Mouse (Mus musculus): Measurements from ENCODE around the gene 1700034J05Rik.

1700034J05Rik gene

DNA sequence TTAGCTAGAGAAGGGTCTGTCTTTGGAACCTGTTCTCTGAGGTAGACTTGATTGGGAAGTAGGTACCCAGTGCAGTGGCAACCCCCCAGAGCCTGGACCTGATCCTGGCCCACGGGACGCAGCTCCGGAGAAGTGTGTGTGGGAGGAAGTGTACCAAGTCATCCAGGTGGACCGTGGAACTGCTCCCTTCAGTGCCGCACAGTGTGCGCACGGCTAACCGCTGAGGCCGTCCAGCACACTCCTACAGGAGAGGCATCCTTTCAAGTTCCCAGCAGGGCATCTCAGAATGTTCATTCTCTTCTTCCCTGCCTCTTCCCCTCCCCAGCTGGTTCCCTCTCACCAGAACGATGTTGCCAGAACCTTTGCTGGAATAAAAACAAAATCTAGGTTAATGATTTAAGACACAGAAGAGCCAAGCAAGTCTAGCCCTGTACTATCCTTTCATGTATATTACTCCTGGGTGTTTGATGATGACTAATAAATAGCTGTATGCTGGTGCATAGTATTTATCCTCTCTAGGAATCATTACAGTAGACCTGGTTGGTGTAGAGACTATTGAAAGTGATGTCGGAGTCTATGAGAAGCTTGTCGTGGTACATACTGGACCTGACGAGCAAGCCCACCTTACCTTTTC is 11.0 kb upstream of the 1700034J05Rik start:
- no peak for DNase-seq (ENCODE audit: inconsistent age in 2 of 2, low spot score in 1 of 2)

DNA sequence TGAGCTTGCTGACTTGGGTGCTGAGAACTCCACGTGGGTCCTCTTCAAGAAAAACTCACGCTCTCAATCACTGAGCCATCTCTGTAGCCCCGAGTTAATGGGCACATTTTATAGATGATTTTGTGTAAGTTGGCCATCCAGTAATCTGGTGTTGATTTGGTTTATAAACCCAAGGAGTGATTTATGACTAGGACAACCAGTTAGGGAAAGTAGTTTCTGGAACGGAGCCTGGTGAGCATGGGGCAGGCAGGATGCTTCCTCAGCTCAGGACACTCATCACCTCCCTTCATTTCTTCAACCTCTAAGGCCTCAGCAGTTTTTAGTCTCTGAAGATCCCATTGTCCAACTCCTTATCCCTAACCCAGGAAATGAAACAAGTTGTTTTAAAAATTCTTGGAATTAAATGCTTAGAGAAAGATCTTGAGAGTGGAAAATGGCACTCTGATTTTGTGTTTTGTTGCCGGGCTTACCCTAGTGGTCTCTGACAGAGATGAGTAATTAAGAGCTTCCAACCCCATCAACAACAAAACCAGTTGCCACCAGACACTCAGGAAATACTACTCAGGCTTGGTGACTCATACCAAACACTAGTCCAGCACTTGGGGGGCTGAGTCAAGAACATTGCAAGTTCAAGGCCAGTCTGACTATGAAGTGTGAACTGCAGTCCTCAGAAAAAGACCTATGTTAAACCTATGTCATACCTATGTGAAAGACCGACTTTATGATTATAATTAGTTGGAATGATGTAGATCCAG is 9.4 kb upstream of the 1700034J05Rik start:
- no peak for DNase-seq (ENCODE audit: inconsistent age in 2 of 2, low spot score in 1 of 2)

DNA sequence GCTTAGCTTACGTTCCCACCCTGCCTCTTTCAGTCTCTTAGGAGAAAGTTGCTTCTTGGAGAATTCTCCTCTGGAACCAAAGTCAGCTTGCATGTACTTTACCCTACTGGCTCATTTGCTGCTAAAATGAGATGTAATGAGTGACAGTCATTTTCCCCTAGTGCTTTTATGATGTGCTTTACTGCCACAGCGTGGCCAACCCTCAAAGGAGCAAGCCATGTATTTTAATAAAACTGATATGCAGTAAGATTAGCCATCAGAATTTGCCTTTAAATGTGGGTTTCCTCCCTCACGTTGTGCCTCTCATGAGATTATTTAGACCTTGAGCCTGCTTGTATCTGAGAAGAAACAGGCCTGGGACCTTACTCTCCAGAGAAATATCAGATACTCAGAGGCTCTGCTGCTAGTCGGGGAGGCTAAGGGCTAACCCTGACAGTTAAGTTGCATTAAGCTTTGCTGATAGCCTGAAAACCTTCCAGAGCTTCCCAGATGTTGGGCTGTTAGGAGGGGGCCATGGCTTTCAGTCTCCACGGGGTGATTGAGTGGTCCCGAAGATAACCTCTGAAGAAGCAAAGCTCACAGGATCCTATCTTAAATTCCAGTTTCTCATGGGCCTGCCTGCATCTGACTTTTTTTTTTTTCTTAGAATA is 7.7 kb upstream of the 1700034J05Rik start:
- peak in 1 of 2 experiments; percentile 58 for DNase-seq (ENCODE audit: inconsistent age in 2 of 2, low spot score in 1 of 2)

DNA sequence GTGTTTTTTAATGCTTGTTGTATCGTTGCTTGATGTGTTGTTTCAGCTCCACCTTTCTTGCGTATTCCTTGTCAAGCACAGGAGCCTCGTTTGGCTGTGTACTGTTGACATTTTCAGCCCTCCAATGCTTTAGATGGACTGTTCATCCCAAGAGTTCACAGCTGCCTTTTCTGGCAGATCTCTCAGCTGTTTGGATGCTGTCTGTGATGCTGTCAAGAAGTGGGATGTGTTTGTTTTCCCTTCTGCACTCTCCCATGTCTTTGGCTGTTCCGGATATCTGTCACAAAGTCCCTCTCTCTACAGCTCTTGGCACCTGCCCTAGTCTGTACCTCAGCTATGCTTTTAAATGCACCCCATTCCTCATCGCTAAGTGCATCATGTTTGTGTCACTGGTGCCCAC is 6.7 kb upstream of the 1700034J05Rik start:
- DNase-seq (ENCODE audit: inconsistent age in 2 of 2, low spot score in 1 of 2) = no peak

DNA sequence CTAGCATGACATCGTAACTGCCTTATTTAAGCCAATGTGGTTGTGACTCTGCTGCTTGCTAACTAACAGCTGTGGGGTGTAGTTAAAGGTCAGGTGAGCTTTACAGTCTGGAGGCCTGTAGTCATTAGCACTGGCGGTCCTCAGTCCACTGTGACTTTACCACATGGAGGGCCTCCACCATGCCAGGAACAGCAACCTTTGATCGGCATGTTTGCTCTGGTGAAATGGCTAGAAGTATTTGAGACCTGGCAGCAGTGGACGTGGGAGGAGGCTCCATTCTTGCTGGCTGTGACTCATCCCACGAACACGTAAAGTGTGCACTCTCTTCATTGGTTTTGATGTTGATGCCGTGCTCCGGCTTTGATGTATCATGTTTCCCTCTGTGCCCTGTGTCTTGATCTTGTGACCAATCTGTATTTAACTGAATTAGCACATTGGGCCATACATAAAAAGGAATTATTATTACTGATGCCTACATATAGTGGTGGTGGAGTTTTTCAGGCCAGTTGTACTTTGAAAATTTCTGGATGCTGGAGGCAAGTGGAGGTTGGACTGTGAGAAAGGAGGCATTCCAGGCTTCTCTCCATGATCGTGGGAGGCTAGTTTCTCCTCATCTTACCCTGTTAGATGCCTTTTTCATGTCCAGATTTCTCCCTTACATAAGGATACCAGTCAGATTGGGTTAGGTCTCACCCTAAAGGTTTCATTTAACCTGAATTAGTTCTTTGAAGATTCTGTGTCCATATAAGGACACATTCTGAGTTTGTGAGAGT is 5.9 kb upstream of the 1700034J05Rik start:
- DNase-seq (ENCODE audit: inconsistent age in 2 of 2, low spot score in 1 of 2) = peak; percentile 54 to 78

DNA sequence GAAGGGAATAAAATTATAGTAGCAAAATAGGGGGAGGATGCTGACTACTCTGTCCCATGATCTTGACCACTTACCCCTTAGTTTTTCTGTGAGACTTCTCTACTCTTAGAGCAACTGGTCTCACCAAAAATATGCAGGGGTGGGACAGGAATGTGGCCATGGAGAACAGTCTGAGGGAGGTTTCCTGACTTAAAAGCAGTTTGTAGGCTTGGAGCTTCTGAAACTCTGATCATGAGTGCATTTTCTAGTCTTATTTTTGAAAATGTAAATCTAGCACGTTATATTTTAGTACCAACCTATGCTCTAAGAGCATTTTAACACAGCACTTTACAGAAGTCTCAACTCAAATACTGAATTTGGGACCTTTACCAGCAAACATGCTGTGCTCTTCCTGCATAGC is 4.5 kb upstream of the 1700034J05Rik start:
- DNase-seq (ENCODE audit: inconsistent age in 2 of 2, low spot score in 1 of 2) = no peak

DNA sequence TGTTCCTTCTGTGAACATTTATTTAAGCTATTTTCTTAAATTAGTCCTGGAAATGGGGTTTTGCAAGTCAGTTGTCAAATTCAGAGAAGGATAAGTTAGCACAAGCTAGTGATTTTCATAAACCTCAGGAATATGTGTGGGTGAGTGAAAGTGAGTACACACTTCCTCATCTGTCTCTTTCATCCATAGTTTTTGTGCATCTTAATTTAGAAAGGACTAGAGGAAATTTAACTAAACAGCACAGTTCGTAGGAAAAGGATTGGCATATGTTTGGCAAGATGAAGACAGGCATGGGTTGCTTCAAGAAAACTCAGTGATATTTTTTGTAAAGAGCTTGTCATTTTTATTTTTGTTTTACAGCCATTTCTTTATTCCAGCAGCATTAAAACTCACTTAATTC is 2.7 kb upstream of the 1700034J05Rik start:
- no peak for DNase-seq (ENCODE audit: inconsistent age in 2 of 2, low spot score in 1 of 2)

DNA sequence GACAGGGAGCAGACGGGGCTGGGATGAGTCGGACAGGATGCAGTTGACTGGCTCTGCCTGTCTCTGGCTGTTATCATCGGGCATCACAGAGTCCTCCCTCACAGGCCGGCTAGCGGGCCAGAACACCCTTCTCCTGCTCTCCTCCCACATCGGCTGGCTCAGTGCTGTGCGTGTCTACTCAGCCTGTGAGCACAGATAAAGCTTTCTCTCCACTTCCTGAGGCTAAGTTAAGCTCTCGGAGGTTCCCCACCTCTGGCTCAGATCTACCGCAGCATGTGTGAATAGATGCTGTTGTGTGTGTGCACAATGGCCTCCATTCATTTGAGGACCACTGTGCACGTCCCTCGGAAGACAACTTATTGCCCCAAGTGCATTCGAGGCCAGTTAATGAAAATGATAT is 1.7 kb upstream of the 1700034J05Rik start:
- DNase-seq (ENCODE audit: inconsistent age in 2 of 2, low spot score in 1 of 2) = peak in 1 of 2 experiments; percentile 44

DNA sequence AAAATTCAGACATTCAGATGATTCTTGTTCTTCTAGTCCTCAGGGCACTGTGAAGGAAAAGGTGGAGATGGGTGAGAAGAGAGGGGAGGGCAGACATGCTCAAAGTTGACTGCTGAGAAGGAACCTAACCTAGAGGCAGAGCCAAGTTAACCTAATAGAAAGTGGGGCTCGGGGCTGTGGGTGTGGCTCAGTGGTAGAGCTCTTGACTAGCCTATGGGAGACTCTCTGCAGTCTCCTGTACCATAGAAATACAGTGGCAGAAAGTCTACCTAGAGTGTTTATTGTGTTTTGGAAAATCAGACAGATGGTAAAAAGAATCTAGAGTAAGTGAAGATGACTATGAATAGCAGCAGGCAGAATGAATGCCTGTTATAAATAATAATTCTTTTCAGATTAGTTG is 1.3 kb upstream of the 1700034J05Rik start:
- no peak for DNase-seq (ENCODE audit: inconsistent age in 2 of 2, low spot score in 1 of 2)

DNA sequence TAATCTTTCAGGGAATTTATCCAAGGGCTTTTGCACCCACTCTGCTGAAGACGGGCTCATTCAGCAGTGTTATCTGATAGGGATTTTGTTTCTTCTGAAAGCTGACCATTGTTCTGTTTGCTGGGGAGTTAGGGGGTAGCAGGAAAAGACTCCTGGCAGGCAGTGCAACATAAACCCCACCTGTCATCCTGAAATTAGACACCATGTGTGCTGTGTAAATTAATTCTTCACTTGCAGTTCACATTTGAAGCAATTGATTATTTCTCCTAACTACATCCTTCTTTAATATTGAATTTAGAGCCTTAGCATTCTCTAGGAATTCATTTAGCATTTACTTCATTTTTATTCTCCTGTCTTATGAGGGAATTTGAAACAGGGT is 3.8 kb downstream of the 1700034J05Rik start:
- no peak for DNase-seq (ENCODE audit: inconsistent age in 2 of 2, low spot score in 1 of 2)

DNA sequence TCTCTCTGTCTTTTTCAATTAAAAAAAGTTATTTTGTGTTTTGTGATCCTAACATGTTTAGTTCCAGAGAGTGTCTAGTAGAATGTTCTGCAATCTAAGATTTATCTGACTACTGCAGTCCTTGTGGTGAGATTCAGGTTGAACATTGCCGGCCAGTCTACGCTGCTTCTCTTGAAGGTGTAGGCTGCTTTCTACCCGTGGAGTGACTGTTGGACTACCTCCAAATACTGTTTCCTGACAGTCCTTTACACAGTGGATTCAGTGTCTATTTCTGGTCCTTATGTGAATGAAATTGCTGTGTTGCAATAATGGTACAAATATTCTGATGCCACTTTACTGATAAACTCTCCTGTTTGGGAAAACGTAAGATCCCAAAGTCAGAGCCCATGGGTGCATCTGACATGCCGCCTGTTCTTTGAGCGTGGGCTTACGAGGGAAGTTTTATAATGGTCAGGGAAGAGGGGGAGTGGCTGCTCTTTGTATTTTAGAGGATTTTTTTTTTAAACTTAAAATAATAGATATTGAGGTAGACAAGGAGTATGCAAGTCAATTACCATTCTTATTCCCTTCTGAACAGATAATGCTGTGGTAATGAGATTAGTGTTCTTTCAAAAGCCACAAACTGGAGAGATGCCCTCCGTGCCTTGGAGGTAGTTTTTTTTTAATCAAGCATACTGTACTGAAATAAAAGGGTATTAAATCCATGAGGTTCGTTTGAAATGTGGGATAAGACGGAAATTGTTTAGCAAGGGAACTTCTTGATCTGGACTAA is 4.4 kb downstream of the 1700034J05Rik start:
- DNase-seq (ENCODE audit: inconsistent age in 2 of 2, low spot score in 1 of 2) = no peak

DNA sequence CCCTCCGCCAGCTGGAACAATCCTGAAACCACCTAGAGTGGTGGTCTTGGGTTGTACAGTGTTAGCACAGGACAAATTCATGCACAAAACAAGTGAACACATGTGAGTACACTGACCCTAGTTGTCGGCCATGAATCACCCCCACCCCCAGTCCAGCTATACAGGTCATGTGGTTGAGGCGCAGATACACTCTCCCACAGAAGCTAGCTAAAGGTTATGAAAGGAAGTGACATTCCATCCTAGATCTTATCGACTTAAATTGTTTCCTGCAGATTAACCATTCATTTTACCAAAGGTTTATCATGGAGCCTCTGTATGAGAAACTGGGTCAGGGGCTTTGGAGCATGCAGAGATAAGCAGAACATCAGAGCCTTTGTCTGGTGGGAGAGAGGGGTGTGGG is 7.0 kb downstream of the 1700034J05Rik start:
- peak in 1 of 2 experiments; percentile 44 for DNase-seq (ENCODE audit: inconsistent age in 2 of 2, low spot score in 1 of 2)

DNA sequence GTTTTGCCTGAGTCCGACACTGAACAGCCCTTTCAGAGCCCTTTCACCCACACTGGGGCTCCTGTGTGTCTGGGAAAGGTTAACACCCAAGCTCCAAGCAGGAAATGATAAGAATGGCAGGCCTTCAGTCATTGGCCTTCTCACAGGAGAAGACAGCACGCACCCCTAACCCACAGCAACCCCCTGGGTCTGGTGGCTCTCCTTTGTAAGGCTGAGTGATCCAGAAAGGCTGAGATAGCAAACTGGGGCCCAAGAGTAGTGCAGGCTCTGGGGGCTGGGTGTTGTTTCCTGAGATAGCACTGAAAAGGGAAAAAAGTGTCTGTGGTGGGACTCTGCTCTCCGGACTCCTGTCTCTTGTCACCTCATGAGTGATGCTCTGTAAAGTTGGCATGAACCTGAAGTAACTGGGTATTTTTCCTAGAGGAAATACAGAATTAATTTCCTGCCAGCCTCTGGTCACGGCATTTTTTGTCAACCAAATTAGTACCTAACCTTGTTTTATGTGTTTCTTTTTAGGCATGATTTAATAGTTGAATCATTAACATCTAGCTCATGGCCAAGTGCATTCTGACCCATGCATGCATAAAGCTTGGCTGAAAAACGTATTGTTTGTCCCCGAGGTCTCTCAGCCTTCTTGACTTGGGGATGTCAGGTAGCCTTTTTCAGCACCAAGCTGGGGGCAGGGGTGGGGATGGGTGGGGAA is 7.7 kb downstream of the 1700034J05Rik start:
- DNase-seq (ENCODE audit: inconsistent age in 2 of 2, low spot score in 1 of 2) = peak in 1 of 2 experiments; percentile 50

DNA sequence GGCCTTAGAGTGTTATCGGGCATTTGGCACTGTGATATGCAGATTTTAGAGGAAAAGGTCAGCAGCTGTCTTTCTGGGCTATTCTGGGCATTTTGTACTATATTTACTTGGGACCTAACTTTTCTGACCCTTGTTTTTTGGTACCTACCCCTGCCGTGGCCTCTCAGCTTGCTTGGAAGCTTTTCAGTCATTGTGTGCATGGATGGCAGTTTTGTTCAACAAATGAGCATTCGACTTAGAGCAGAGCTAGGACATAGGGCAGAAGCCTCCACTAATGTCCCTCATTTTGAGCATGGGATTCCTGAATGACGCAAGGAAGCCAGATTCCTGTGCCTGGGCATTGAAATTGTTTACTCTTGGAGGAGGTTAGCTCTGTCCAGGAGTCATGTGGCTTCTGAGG is 9.4 kb downstream of the 1700034J05Rik start:
- peak in 1 of 2 experiments; percentile 67 for DNase-seq (ENCODE audit: inconsistent age in 2 of 2, low spot score in 1 of 2)

DNA sequence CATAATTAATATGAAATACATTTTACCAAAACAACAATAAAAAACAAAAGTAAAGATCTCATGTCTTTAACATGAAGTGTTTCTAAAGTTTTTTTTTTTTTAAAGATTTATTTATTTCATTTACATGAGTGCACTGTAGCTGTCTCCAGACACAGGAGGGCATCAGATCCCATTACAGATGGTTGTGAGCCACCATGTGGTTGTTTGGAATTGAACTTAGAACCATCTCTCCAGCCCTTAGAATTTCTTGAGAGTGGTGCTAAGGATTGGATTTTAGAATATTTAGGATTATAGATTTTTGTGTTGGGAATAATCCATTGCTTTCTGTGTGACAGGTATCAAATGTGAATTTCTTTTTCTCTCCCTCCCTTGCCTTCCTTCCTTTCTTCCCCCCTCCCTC is 10.2 kb downstream of the 1700034J05Rik start:
- DNase-seq (ENCODE audit: inconsistent age in 2 of 2, low spot score in 1 of 2) = no peak

DNA sequence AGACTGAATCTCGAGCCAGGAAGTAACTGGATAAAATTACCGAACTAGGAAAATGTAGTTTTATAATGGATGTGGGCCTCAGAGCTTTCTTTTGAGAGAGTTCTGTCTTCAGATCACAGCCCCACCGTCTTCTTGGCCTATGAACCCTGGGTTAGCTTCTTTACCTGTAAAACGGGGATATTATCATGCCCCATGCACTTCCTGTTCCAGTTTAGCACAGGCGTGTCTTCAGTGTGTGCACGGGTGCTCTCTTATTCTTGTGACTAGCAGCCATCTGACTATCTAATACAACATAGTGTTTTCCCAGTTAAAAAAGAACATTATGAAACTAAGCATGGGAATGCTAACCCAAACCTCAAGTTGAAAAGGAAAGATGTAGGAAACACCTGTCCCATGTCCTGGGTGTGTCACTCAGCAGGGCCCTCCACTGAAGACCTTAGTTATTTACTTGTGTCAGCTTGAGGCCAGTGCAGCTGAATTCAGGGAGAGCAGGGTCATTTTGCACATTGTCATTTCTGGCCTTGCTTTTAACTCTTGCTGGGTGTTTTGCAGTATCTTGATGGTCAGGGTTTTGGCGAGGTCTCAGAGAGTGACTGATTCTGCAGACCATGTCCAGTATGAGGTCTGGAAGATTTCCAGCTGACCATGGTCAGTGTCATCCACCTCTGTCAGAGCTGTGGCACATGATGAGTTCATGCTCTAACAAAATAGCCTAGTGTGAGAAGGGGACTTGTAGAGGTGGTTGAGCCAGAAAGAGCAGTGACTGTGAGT is 12.5 kb downstream of the 1700034J05Rik start:
- DNase-seq (ENCODE audit: inconsistent age in 2 of 2, low spot score in 1 of 2) = peak in 1 of 2 experiments; percentile 66

DNA sequence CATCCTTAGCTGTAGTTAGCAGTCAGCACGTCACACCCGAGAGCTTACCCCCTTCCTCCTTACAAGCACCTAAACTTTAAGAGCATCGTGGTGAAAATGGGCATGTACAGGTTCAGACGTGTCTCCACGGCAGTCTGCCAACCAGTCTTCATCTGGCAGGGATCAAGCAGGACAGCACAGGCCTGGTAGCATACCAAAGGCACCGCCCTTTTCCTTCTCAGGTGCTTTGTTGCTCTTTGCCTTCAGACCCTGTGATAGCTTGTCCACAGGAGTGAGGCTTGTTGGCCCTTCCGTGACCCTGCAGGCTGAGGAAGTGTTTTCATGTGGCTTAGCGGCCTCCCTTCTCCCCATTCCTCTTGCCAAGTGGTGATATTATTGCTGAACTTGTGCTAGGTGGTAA is 15.2 kb downstream of the 1700034J05Rik start:
- no peak for DNase-seq (ENCODE audit: inconsistent age in 2 of 2, low spot score in 1 of 2)

DNA sequence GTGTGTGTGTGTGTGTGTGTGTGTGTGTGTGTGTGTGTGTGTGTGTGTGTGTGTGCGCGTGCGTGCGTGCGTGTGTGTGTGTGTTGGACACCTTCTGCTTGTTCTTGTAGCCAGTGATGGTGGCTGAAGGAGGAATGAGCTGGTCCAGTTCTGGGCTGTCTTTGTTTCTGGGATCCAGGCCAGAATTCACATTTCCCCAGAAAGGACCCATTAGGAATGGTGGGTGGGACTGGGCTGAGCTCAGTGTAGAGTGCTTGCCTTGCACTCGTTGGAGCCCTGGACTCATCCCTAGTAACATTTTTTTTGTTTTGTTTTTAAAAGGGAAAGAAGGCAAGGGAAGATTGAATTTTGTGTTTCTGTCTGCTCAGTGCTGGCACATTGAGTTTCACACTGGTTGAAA is 18.3 kb downstream of the 1700034J05Rik start:
- peak in 1 of 2 experiments; percentile 53 for DNase-seq (ENCODE audit: inconsistent age in 2 of 2, low spot score in 1 of 2)

DNA sequence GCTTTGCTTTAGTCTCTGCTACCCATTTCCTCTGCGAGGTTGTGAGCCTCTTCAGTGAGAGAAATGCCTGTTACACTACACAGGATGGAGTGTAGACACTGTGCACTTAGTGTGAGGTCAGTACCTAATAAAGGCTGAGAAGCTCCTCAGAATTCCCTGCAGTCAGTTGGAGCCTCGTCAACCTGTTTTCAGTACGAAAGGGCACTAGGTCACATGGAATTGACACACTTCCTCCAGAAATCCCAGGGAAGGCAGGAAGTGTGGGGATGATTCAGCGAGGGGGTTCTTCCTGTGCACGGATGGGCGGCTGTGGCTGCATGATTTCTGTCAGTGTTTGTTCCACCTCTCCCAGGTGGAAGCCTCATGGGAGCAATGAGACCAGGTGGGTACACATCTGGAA is 21.1 kb downstream of the 1700034J05Rik start:
- peak; percentile 47 to 71 for DNase-seq (ENCODE audit: inconsistent age in 2 of 2, low spot score in 1 of 2)
